Mouse (Mus musculus): ENCODE measurements at regions not wholly inside any gene's neighbourhood (a gene's known extent, or its start where the extent isn't known, plus 50 kb on each side); places are given as distances from the start of the nearest gene placed in this dataset.

DNA sequence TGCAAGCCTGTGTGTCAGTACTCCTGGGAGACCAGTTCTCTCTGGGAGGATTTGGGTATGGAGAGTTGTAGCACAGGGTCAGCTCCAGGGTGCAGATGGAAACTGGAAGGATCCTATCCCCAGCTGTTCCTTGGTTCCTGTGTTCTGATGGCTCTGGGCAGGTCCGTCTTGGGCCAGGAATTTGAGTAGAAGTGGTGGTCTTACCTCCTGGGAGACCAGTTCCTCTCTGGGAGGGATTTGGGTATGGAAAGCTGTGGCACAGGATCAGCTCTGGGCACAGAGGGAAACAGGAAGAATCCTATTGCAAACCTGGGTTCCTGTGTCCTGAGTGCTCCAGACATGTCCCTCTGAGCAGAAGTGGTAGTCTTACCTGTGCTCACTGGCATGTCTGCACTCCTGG lies 314.5 kb downstream of the Wdr11 start:
- Histone ChIP-seq H3K27me3 (ENCODE audit: control insufficient read depth, insufficient read depth, low read depth, low read length) (no peaks in the 10 kb centered on the region), H3K27ac (ENCODE audit: low read length) (no peak overlapping the region), H3K4me3 (ENCODE audit: low read depth, low read length) (no peak overlapping the region), H3K4me1 (ENCODE audit: control insufficient read depth, low read depth, low read length) (no peaks in the 10 kb centered on the region), H3K4me2 (ENCODE audit: low read depth, low read length) (no peak overlapping the region), H3K9ac (ENCODE audit: low read depth, low read length) (no peak overlapping the region), H3K36me3 (ENCODE audit: control insufficient read depth, insufficient read depth) (no peaks in the 10 kb centered on the region), H3K9me3 (replicated peaks; ENCODE audit: control insufficient read depth, low read length) (no peaks in the 10 kb centered on the region)
- 62% methylated on average over 1 of the region's 1 CpGs for WGBS (ENCODE audit: insufficient replicate concordance)
- ATAC-seq (ENCODE audit: low read depth) = no peak

DNA sequence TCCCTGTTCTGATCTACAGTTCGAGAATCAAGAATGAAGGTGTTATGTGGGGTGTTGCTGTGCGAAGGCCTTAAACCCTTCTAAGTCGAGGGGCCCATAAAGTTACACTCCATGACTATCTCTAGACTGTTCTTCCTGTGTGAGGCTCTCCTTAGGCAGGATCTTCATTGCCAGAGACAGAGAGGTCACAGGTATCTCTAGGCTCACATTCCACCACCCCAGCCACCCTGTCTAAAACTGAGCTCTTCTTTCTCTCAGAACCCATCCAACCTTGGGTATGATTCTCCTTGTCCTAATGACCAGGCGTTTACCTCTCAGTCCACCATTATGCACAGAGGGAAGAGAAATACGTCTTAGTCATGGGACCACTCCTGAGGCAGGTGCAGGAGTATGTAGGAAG lies 317.2 kb downstream of the Wdr11 start:
- Histone ChIP-seq H3K36me3 (ENCODE audit: control insufficient read depth, insufficient read depth) (no peaks in the 10 kb centered on the region), H3K27me3 (ENCODE audit: control insufficient read depth, insufficient read depth, low read depth, low read length) (no peaks in the 10 kb centered on the region), H3K4me2 (ENCODE audit: low read depth, low read length) (no peak overlapping the region), H3K9ac (ENCODE audit: low read depth, low read length) (no peak overlapping the region), H3K27ac (ENCODE audit: low read length) (no peak overlapping the region), H3K4me3 (ENCODE audit: low read depth, low read length) (no peak overlapping the region), H3K4me1 (ENCODE audit: control insufficient read depth, low read depth, low read length) (no peaks in the 10 kb centered on the region), H3K9me3 (replicated peaks; ENCODE audit: control insufficient read depth, low read length) (no peaks in the 10 kb centered on the region)
- WGBS (ENCODE audit: insufficient replicate concordance) = 65% methylated on average over 5 of the region's 5 CpGs
- ATAC-seq (ENCODE audit: low read depth) = no peak

DNA sequence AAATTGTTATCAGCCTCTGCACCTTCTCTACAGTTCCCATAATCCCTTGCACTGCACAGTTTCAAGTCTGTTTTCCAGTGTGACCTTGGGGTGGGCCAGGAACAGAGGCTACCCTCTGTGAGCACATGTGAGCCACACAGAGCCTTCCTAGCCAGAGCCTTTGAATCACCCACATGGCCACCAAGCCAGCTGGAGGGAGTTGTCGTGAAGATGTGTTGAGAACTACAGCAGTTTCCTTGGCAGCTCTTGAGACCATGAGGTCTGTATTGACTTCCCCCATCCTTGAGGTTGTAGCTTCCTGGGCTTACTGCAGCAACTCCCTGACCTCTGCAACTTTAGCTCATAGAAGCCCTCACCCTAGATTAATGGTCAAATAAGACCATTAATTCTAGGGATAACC lies 318.1 kb downstream of the Wdr11 start:
- no peaks in the 10 kb centered on the region for H3K4me1 ChIP-seq (ENCODE audit: control insufficient read depth, low read depth, low read length)
- ATAC-seq (ENCODE audit: low read depth) = no peak
- WGBS (ENCODE audit: insufficient replicate concordance) = 50% methylated on average over 1 of the region's 1 CpGs
- no peak overlapping the region for H3K9ac ChIP-seq (ENCODE audit: low read depth, low read length)
- no peak overlapping the region for H3K4me3 ChIP-seq (ENCODE audit: low read depth, low read length)
- no peak overlapping the region for H3K4me2 ChIP-seq (ENCODE audit: low read depth, low read length)
- H3K27me3 ChIP-seq (ENCODE audit: control insufficient read depth, insufficient read depth, low read depth, low read length) = no peaks in the 10 kb centered on the region
- H3K36me3 ChIP-seq (ENCODE audit: control insufficient read depth, insufficient read depth) = no peaks in the 10 kb centered on the region
- no peak overlapping the region for H3K27ac ChIP-seq (ENCODE audit: low read length)
- H3K9me3 ChIP-seq (replicated peaks; ENCODE audit: control insufficient read depth, low read length) = no peaks in the 10 kb centered on the region

DNA sequence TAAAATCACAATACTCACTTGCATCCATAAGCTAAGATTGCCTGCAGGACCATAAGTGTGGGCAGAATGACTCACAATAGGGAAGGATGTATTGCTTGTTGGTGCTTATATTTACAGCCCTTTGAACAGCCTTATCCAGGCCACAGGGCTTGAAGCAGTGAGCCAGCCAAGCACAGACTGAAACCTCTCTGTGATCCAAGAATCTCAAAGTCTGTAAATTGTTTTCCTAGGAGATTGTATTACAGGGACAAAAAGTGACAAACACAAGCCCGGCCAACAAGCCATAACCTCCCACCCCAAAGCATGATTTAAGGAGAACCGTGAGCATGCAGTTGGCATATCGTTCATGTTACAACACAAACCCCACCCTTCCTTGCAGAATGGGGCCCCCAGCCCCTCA lies 319.2 kb downstream of the Wdr11 start:
- no peak overlapping the region for H3K9ac ChIP-seq (ENCODE audit: low read depth, low read length)
- H3K27ac ChIP-seq (ENCODE audit: low read length) = no peak overlapping the region
- ATAC-seq (ENCODE audit: low read depth) = no peak
- no peak overlapping the region for H3K4me2 ChIP-seq (ENCODE audit: low read depth, low read length)
- H3K9me3 ChIP-seq (replicated peaks; ENCODE audit: control insufficient read depth, low read length) = no peaks in the 10 kb centered on the region
- H3K4me3 ChIP-seq (ENCODE audit: low read depth, low read length) = no peak overlapping the region
- no peaks in the 10 kb centered on the region for H3K4me1 ChIP-seq (ENCODE audit: control insufficient read depth, low read depth, low read length)
- no peaks in the 10 kb centered on the region for H3K36me3 ChIP-seq (ENCODE audit: control insufficient read depth, insufficient read depth)
- WGBS (ENCODE audit: insufficient replicate concordance) = 28% methylated on average over 3 of the region's 3 CpGs
- H3K27me3 ChIP-seq (ENCODE audit: control insufficient read depth, insufficient read depth, low read depth, low read length) = no peaks in the 10 kb centered on the region

DNA sequence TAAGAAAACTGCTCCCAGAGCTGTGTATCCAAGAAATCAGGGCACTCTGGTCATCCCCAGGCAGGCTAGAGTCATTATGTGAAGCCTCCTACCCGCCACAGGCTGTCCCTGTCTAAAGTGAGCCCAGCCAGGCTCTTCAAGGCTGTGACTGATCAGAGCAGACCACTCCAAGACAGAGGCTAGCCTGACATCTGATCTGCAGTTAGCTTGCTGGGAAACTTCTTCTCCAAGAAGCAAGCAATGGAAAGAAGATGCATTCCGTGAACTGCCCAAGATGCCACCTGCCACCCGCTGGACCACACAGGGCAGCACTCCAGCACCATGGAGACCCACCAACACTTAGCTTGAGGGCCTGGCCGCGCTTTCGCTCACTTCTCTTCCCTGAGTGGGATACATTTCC lies 323.2 kb downstream of the Wdr11 start:
- 56% methylated on average over 6 of the region's 6 CpGs for WGBS (ENCODE audit: insufficient replicate concordance)
- H3K9ac ChIP-seq (ENCODE audit: low read depth, low read length) = no peak overlapping the region
- ATAC-seq (ENCODE audit: low read depth) = no peak

DNA sequence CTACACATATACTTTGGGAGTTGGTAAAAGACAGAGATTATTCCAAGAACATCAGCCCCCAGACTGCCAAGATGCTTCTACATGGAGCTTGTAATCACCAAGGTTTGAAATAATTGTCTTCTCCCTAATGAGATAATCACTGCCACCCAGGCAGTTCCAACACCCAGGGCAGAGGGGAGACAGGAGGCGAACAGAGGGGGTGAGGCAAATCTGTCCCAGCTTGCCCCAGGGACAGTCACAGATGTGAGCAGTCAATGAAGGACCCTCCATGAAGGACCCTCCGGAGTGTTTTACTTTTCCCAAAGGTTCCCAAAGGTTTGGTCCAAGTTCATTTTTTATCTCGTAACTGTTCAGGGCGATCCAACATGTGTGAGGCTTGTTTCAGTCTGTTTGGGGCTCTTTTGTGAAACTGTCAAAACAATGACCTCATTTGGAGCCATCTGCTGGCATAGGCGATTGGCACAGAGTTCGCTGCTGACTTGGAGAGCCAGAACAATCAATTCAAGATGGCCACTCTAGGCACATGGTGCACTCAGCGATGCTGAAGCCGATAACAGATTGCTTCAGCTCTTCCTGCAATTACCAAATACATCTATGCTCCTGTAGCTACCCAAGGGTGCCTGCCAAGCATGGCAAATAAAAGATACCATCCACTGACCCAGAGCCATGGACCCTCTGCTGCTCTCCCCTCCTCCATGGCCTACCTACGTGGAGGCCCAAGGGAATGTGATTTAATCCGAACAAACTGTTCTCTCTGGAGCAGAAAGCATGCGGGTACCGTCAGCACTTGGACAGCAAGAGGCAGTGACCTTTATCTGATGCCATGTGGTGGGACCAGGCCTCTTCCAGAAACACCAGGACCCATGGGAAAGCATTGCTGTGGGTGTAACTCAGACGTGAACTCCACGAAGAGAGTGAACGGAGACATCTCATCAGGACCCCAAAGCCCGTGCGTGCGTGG lies 326.9 kb downstream of the Wdr11 start:
- Histone ChIP-seq H3K4me3 (ENCODE audit: low read depth, low read length) (no peak overlapping the region), H3K4me2 (ENCODE audit: low read depth, low read length) (no peak overlapping the region), H3K4me1 (ENCODE audit: control insufficient read depth, low read depth, low read length) (no peaks in the 10 kb centered on the region), H3K27me3 (ENCODE audit: control insufficient read depth, insufficient read depth, low read depth, low read length) (no peaks in the 10 kb centered on the region), H3K9me3 (replicated peaks; ENCODE audit: control insufficient read depth, low read length) (no peaks in the 10 kb centered on the region), H3K27ac (ENCODE audit: low read length) (no peak overlapping the region), H3K9ac (ENCODE audit: low read depth, low read length) (no peak overlapping the region), H3K36me3 (ENCODE audit: control insufficient read depth, insufficient read depth) (no peaks in the 10 kb centered on the region)
- 64% methylated on average over 18 of the region's 18 CpGs for WGBS (ENCODE audit: insufficient replicate concordance)
- ATAC-seq (ENCODE audit: low read depth) = no peak

More for the DNA sequence above, 323.2 kb downstream of the Wdr11 start:
- H3K4me2 ChIP-seq (ENCODE audit: low read depth, low read length) = no peak overlapping the region
- H3K4me3 ChIP-seq (ENCODE audit: low read depth, low read length) = no peak overlapping the region
- no peaks in the 10 kb centered on the region for H3K36me3 ChIP-seq (ENCODE audit: control insufficient read depth, insufficient read depth)
- H3K4me1 ChIP-seq (ENCODE audit: control insufficient read depth, low read depth, low read length) = no peaks in the 10 kb centered on the region
- H3K27me3 ChIP-seq (ENCODE audit: control insufficient read depth, insufficient read depth, low read depth, low read length) = no peaks in the 10 kb centered on the region
- H3K9me3 ChIP-seq (replicated peaks; ENCODE audit: control insufficient read depth, low read length) = no peaks in the 10 kb centered on the region
- no peak overlapping the region for H3K27ac ChIP-seq (ENCODE audit: low read length)

DNA sequence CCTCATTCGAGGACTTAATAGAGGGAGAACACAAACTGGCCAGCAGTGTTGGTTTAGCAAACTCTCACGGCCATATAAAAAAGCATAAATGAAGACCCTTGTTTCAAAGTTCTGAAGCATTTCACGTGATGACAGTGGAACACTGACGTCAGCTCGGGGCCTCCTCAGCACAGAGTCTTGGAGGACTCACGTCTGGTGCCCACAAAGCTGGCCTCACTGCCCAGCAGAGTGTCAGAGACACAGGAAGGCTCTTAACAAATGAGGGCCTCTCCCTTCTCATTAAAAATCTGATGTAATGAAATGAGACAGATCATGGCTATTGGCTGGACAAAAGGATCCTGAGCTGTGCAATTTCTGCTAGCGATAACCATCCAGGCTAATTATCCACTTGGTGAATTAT lies 330.6 kb downstream of the Wdr11 start:
- Histone ChIP-seq H3K4me3 (ENCODE audit: low read depth, low read length) (no peak overlapping the region), H3K27ac (ENCODE audit: low read length) (no peak overlapping the region), H3K4me2 (ENCODE audit: low read depth, low read length) (no peak overlapping the region), H3K27me3 (ENCODE audit: control insufficient read depth, insufficient read depth, low read depth, low read length) (no peaks in the 10 kb centered on the region), H3K36me3 (ENCODE audit: control insufficient read depth, insufficient read depth) (no peaks in the 10 kb centered on the region), H3K9ac (ENCODE audit: low read depth, low read length) (no peak overlapping the region), H3K9me3 (replicated peaks; ENCODE audit: control insufficient read depth, low read length) (no peaks in the 10 kb centered on the region), H3K4me1 (ENCODE audit: control insufficient read depth, low read depth, low read length) (no peaks in the 10 kb centered on the region)
- WGBS (ENCODE audit: insufficient replicate concordance) = 62% methylated on average over 7 of the region's 7 CpGs
- no peak for ATAC-seq (ENCODE audit: low read depth)

DNA sequence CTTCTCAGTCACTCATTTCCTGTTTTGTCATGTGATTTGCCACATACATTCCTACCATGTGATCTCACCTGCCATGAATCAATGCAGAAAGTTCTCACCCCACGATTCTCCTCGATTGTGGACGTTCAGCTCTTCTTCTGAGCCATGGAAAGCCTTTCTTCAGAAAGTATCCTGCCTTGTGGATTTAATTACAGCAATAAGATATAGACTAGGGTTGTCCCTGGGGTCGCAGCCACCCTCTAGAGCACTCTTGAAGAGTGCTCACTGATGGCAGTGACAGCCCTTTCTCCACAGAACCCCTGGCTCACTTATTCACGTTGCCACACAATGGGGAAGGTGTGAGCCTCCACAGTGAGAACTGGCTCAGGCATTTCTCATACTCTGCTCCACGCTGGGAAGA lies 345.1 kb downstream of the Wdr11 start:
- WGBS (ENCODE audit: insufficient replicate concordance) = 52% methylated on average over 6 of the region's 6 CpGs
- no peak overlapping the region for H3K4me3 ChIP-seq (ENCODE audit: low read depth, low read length)
- H3K9ac ChIP-seq (ENCODE audit: low read depth, low read length) = no peak overlapping the region
- no peak overlapping the region for H3K4me2 ChIP-seq (ENCODE audit: low read depth, low read length)
- H3K9me3 ChIP-seq (replicated peaks; ENCODE audit: control insufficient read depth, low read length) = no peaks in the 10 kb centered on the region
- no peaks in the 10 kb centered on the region for H3K27me3 ChIP-seq (ENCODE audit: control insufficient read depth, insufficient read depth, low read depth, low read length)
- no peaks in the 10 kb centered on the region for H3K36me3 ChIP-seq (ENCODE audit: control insufficient read depth, insufficient read depth)
- no peak for ATAC-seq (ENCODE audit: low read depth)
- no peaks in the 10 kb centered on the region for H3K4me1 ChIP-seq (ENCODE audit: control insufficient read depth, low read depth, low read length)
- H3K27ac ChIP-seq (ENCODE audit: low read length) = no peak overlapping the region

DNA sequence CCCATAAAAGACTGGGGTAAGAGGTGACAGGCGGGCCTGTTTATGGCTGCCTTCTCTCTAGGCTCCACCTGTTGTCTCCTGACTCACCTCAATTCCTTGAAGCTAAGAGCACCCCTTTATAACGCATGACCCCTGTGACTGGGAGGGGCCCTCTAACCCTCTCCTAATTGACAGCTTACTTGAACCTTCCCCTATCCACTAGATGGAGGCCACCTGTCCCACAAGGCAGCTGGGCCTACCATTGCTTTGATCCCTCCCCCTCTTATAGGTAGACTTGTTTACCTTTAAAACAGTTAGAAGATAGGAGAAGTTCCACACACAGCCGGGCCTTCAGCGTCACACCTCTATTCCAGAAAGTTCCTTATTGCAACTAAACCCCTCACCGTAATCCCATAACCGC lies 346.1 kb downstream of the Wdr11 start:
- H3K9me3 ChIP-seq (replicated peaks; ENCODE audit: control insufficient read depth, low read length) = no peaks in the 10 kb centered on the region
- H3K4me1 ChIP-seq (ENCODE audit: control insufficient read depth, low read depth, low read length) = no peaks in the 10 kb centered on the region
- 77% methylated on average over 6 of the region's 6 CpGs for WGBS (ENCODE audit: insufficient replicate concordance)
- no peaks in the 10 kb centered on the region for H3K27me3 ChIP-seq (ENCODE audit: control insufficient read depth, insufficient read depth, low read depth, low read length)
- no peaks in the 10 kb centered on the region for H3K36me3 ChIP-seq (ENCODE audit: control insufficient read depth, insufficient read depth)
- H3K4me2 ChIP-seq (ENCODE audit: low read depth, low read length) = no peak overlapping the region
- H3K27ac ChIP-seq (ENCODE audit: low read length) = no peak overlapping the region
- no peak overlapping the region for H3K9ac ChIP-seq (ENCODE audit: low read depth, low read length)
- ATAC-seq (ENCODE audit: low read depth) = no peak
- H3K4me3 ChIP-seq (ENCODE audit: low read depth, low read length) = no peak overlapping the region

All from liver, embryonic 16.5 days (tissue).